Mouse (Mus musculus) brain, embryonic 14.5 days (tissue): Measurements from ENCODE around the gene Dpf1. TPM values are rescaled to one million over a fixed set of nuclear protein-coding genes. Genes with fewer than 3 reads are reported as not detected.

Experiments used
- DNase-seq: peaks from one replicate; pipeline ENCODE4 v3.0.0-alpha.2; 2011; ENCODE audit warnings: low read depth
- CTCF ChIP-seq: fragments of 200-500 bp; IDR thresholded peaks from 2 replicates; pipeline ENCODE4 v1.5.1; 2012; ENCODE audit warnings: inconsistent platforms, mild to moderate bottlenecking, moderate library complexity, borderline replicate concordance; ENCODE audit not compliant: insufficient read depth, insufficient read length; ENCODE audit errors: extremely low read depth
- POLR2A ChIP-seq: fragments of 200-500 bp; IDR thresholded peaks from 2 replicates; pipeline ENCODE4 v1.6.1; 2012; ENCODE audit warnings: mild to moderate bottlenecking, inconsistent platforms, borderline replicate concordance; ENCODE audit not compliant: poor library complexity, insufficient read depth, insufficient read length, severe bottlenecking; ENCODE audit errors: extremely low read depth
- polyA plus RNA-seq: library from polyadenylated mRNA; depleted of rRNA; stranded (reverse); fragments of >200 nt; gene quantifications from 2 replicates; pipeline ENCODE4 v1.2.3, GENCODE M21; 2012

The Dpf1 gene
- polyA plus RNA-seq, 1 experiment, result 157 TPM

- DNase-seq, result no peak
- no peak for TF ChIP-seq POLR2A
- TF ChIP-seq CTCF, result no peak
Observed at GRCm38 (mm10) chr7:29340247-29340646, 36.5 kb downstream of the Dpf1 start.

GRCm38 (mm10) chr7:29340838-29341237 lies 37.1 kb downstream of the Dpf1 start:
- no peak for TF ChIP-seq POLR2A
- TF ChIP-seq CTCF, result no peak
- DNase-seq, result no peak

- peak; percentile 64 for DNase-seq
- no peak for TF ChIP-seq CTCF
- TF ChIP-seq POLR2A, result no peak
Observed at GRCm38 (mm10) chr7:29341722-29342121, 38.0 kb downstream of the Dpf1 start.

GRCm38 (mm10) chr7:29342489-29343092 lies 38.8 kb downstream of the Dpf1 start:
- peak; percentile 80 for DNase-seq
- TF ChIP-seq CTCF, result no peak
- no peak for TF ChIP-seq POLR2A

GRCm38 (mm10) chr7:29343746-29344145 lies 40.0 kb downstream of the Dpf1 start:
- DNase-seq, result no peak
- no peak for TF ChIP-seq CTCF
- no peak for TF ChIP-seq POLR2A

- peak; percentile 79 for DNase-seq
- TF ChIP-seq POLR2A (no peak), CTCF (no peak)
Observed at GRCm38 (mm10) chr7:29345534-29345933, 41.8 kb downstream of the Dpf1 start.

GRCm38 (mm10) chr7:29346212-29346611 lies 42.5 kb downstream of the Dpf1 start:
- peak; percentile 41 for DNase-seq
- TF ChIP-seq POLR2A, result no peak
- no peak for TF ChIP-seq CTCF

GRCm38 (mm10) chr7:29350489-29350888 lies 46.7 kb downstream of the Dpf1 start:
- no peak for DNase-seq
- TF ChIP-seq CTCF (no peak), POLR2A (no peak)

- no peak for DNase-seq
- TF ChIP-seq CTCF (no peak), POLR2A (no peak)
Observed at GRCm38 (mm10) chr7:29352246-29352645, 48.5 kb downstream of the Dpf1 start.

GRCm38 (mm10) chr7:29354161-29354560 lies 50.4 kb downstream of the Dpf1 start:
- TF ChIP-seq CTCF (no peak), POLR2A (no peak)
- DNase-seq, result no peak

- DNase-seq, result no peak
- TF ChIP-seq CTCF (no peak), POLR2A (no peak)
Observed at GRCm38 (mm10) chr7:29355406-29355805, 51.7 kb downstream of the Dpf1 start.

GRCm38 (mm10) chr7:29361497-29361896 lies 57.7 kb downstream of the Dpf1 start:
- peak; percentile 60 for DNase-seq

GRCm38 (mm10) chr7:29364052-29364451 lies 60.3 kb downstream of the Dpf1 start:
- peak; percentile 86 for DNase-seq
- TF ChIP-seq POLR2A (no peak), CTCF (peak; percentile 86)

More at GRCm38 (mm10) chr7:29361497-29361896, 57.7 kb downstream of the Dpf1 start:
- TF ChIP-seq POLR2A, result no peak
